Mouse (Mus musculus): ENCODE data around the gene Maml2.

GRCm38 (mm10) chr9:13448716-13449115 is 151.0 kb downstream of the Maml2 start:
- TF ChIP-seq CTCF (IDR thresholded peaks at IDR 0.05; ENCODE audit: low read depth) = no peak
- TF ChIP-seq EP300 (IDR thresholded peaks at IDR 0.05; ENCODE audit: low read depth) = no peak
